Comparison of ENCODE assay signal across 8 mouse cellular contexts in genomic region chr11:87760301-87761081, GRCm38 (mm10). TPM values are rescaled to one million over a fixed set of nuclear protein-coding genes. Genes with fewer than 3 reads are reported as not detected.
DNase-seq lines count a peak whose midpoint lies in the region; ATAC-seq and TF ChIP-seq lines count a peak whose summit lies in the region.

Tspoap1 (plus strand) TSS chr11:87760541.

- intact Hi-C loops in gastrocnemius, adult 2 months (cut with DNase I): no loop called here
- intact Hi-C loops in heart, postnatal 25 days (cut with DNase I): no loop called here

- peak within 1 kb of the TSS; percentile 83 for H3K9ac ChIP-seq in hindbrain, embryonic 16.5 days (ENCODE audit: low read depth, low read length)
- H3K9ac ChIP-seq in liver, embryonic 15.5 days: no peak within 1 kb of the TSS

- H3K9me3 ChIP-seq in hindbrain, embryonic 16.5 days (ENCODE audit: control insufficient read depth, low read length): no peaks in the 10 kb centered on the region
- no peaks in the 10 kb centered on the region for H3K9me3 ChIP-seq in liver, embryonic 15.5 days (replicated peaks)

- no peak within 1 kb of the TSS for H3K27ac ChIP-seq in gastrocnemius, adult 2 months
- peak within 1 kb of the TSS; percentile 82 for H3K27ac ChIP-seq in hindbrain, embryonic 16.5 days (ENCODE audit: low read depth, low read length)
- peak within 1 kb of the TSS; percentile 98 for H3K27ac ChIP-seq in liver, embryonic 15.5 days (replicated peaks)

- DNase-seq in gastrocnemius, adult 2 months: peak; percentile 12
- DNase-seq in gastrocnemius, adult 18-20 months (ENCODE audit: low spot score): no peak
- DNase-seq in embryo, embryonic 11 days: peak; percentile 61
- DNase-seq in right cerebral cortex, postnatal 10 days (ENCODE audit: low spot score in 2 of 2): peak; percentile 89 to 94
- DNase-seq in heart, postnatal 25 days (ENCODE audit: low spot score): no peak
- no peak for DNase-seq in kidney, postnatal 36 days

- ATAC-seq in hindbrain, embryonic 16.5 days: peak; percentile 86
- ATAC-seq in liver, embryonic 15.5 days (ENCODE audit: insufficient read depth): no peak

- H3K4me1 ChIP-seq in hindbrain, embryonic 16.5 days (ENCODE audit: control insufficient read depth, insufficient read depth, low read depth, low read length): peaks cover 27% of the 10 kb centered on the region
- H3K4me1 ChIP-seq in liver, embryonic 15.5 days (replicated peaks): peaks cover 51% of the 10 kb centered on the region

- WGBS in hindbrain, embryonic 16.5 days: 4% methylated on average over 23 of the region's 23 CpGs
- 8% methylated on average over 23 of the region's 23 CpGs for WGBS in liver, embryonic 15.5 days (ENCODE audit: insufficient replicate concordance)

- H3K4me2 ChIP-seq in hindbrain, embryonic 16.5 days (ENCODE audit: low read length): peak within 1 kb of the TSS; percentile 93
- peak within 1 kb of the TSS; percentile 13; the same call in 1 of the 2 replicates for H3K4me2 ChIP-seq in liver, embryonic 15.5 days

- H3K27me3 ChIP-seq in hindbrain, embryonic 16.5 days (replicated peaks; ENCODE audit: control insufficient read depth, insufficient read depth, low read length): no peaks in the 10 kb centered on the region
- H3K27me3 ChIP-seq in liver, embryonic 15.5 days: peaks cover 59% of the 10 kb centered on the region

- H3K4me3 ChIP-seq in gastrocnemius, adult 2 months: no peak within 1 kb of the TSS
- peak within 1 kb of the TSS; percentile 73 for H3K4me3 ChIP-seq in hindbrain, embryonic 16.5 days (ENCODE audit: low read length)
- H3K4me3 ChIP-seq in liver, embryonic 15.5 days (replicated peaks): no peak within 1 kb of the TSS

- no peaks in the 10 kb centered on the region for H3K36me3 ChIP-seq in hindbrain, embryonic 16.5 days (ENCODE audit: control insufficient read depth, insufficient read depth, low read length)
- H3K36me3 ChIP-seq in liver, embryonic 15.5 days (replicated peaks): peaks cover 22% of the 10 kb centered on the region

- TF ChIP-seq CTCF in gastrocnemius, adult 2 months (IDR thresholded peaks at IDR 0.05): no peak

RNA-seq across cellular contexts. Expression of gene Tspoap1, which starts in this region (rescaled TPM):
- total RNA-seq in gastrocnemius, adult 2 months (2021): not detected
- not detected for total RNA-seq in gastrocnemius, adult 18-20 months (2021)
- polyA plus RNA-seq in hindbrain, embryonic 16.5 days (2015; fragmentation: Nextera tagmentation; extraction: Ambion mirVana): 38.4 and 46.1 TPM in 2 replicates
- 3.3 and 3.5 TPM in 2 replicates for polyA plus RNA-seq in liver, embryonic 15.5 days (2015; fragmentation: Nextera tagmentation; extraction: Ambion mirVana)
- under 1 TPM; 0.14 to 0.42 TPM for total RNA-seq in heart, postnatal 25 days (2021)

Comparison
In these comparisons a context has a peak if more than half of its experiments do, and no peak if none do; other contexts are left out.
1. Peak in DNase-seq in gastrocnemius, adult 2 months; RNA of the gene not detected or under 1 TPM.
2. DNase-seq: peak in embryo, embryonic 11 days (single experiment) and right cerebral cortex, postnatal 10 days (2 of 2); none in gastrocnemius, adult 18-20 months (single experiment), heart, postnatal 25 days (single experiment) and kidney, postnatal 36 days (0 of 2).